Mouse (Mus musculus) CH12F3 (cell line): ENCODE data around the gene Rasgef1a.

Source experiments
- in situ Hi-C: fragments of 300-500 bp; cut with MboI; formaldehyde crosslinking; loops from 2 replicates; pipeline ENCODE4 v1.14.3; 2020; ENCODE audit warnings: low sequenced_read_pairs

Gene Rasgef1a

GRCm38 (mm10) chr6:118126577-118126976 is 115.3 kb downstream of the Rasgef1a start:
- in situ Hi-C loops, result no loop called here

GRCm38 (mm10) chr6:118127198-118127597 is 116.0 kb downstream of the Rasgef1a start:
- in situ Hi-C loops, result no loop called here

- in situ Hi-C loops, result no loop called here
These were observed 116.7 kb downstream of the Rasgef1a start for GRCm38 (mm10) chr6:118127827-118128487.

GRCm38 (mm10) chr6:118130022-118130421 is 118.8 kb downstream of the Rasgef1a start:
- in situ Hi-C loops, result no loop called here

- in situ Hi-C loops, result no loop called here
These were observed 123.2 kb downstream of the Rasgef1a start for GRCm38 (mm10) chr6:118134461-118134860.

- in situ Hi-C loops, result no loop called here
These were observed 125.9 kb downstream of the Rasgef1a start for GRCm38 (mm10) chr6:118137148-118137547.

- in situ Hi-C loops, result no loop called here
These were observed 127.8 kb downstream of the Rasgef1a start, which contains the start of gene Csgalnact2 for GRCm38 (mm10) chr6:118138731-118139709. Gene Csgalnact2 (minus strand): TSS chr6:118139140.

GRCm38 (mm10) chr6:118140961-118141360 is 129.7 kb downstream of the Rasgef1a start:
- in situ Hi-C loops, result no loop called here
